Mouse (Mus musculus) lung, postnatal 0 days (tissue): ENCODE results near the gene Rspo4. TPM values are rescaled to one million over a fixed set of nuclear protein-coding genes. Genes with fewer than 3 reads are reported as not detected.

Experiments
- ATAC-seq: fragments of 200-750 bp; cut with Nextera tagmentation; 2 replicates; pipeline ENCODE4 v1.8.0; 2017; ENCODE audit warnings: moderate library complexity
- DNase-seq: peaks from one replicate; pipeline ENCODE4 v3.0.0-alpha.2; 2016; ENCODE audit warnings: low spot score
- H3K27ac ChIP-seq: fragments of 300-500 bp; sonication (generic); 2 replicates; pipeline ENCODE4 v1.5.1; 2014; ENCODE audit warnings: antibody characterized with exemption, mild to moderate bottlenecking, low read length, mixed read lengths
- H3K27me3 ChIP-seq: fragments of 300-500 bp; sonication (generic); replicated peaks from 2 replicates; pipeline ENCODE4 v1.6.1; 2014; ENCODE audit warnings: low read length, mixed read lengths; ENCODE audit not compliant: insufficient read depth
- H3K36me3 ChIP-seq: fragments of 300-500 bp; sonication (generic); 2 replicates; pipeline ENCODE4 v1.6.1; 2014; ENCODE audit warnings: low read length, mixed read lengths; ENCODE audit not compliant: insufficient read depth
- H3K4me1 ChIP-seq: fragments of 300-500 bp; sonication (generic); 2 replicates; pipeline ENCODE4 v1.6.1; 2014; ENCODE audit warnings: antibody characterized with exemption, low read depth, low read length, mixed read lengths; ENCODE audit not compliant: insufficient read depth
- H3K4me2 ChIP-seq: fragments of 300-500 bp; sonication (generic); replicated peaks from 2 replicates; pipeline ENCODE4 v1.6.1; 2014; ENCODE audit warnings: low read depth, mild to moderate bottlenecking, low read length, moderate library complexity, mixed read lengths
- H3K4me3 ChIP-seq: fragments of 300-500 bp; sonication (generic); 2 replicates; pipeline ENCODE4 v1.5.1; 2014; ENCODE audit warnings: low read depth, low read length
- H3K9ac ChIP-seq: fragments of 300-500 bp; sonication (generic); replicated peaks from 2 replicates; pipeline ENCODE4 v1.6.1; 2014; ENCODE audit warnings: low read depth, mild to moderate bottlenecking
- H3K9me3 ChIP-seq: fragments of 300-500 bp; sonication (generic); 2 replicates; pipeline ENCODE4 v1.6.1; 2016; ENCODE audit warnings: low read length, mixed read lengths
- CTCF ChIP-seq: IDR thresholded peaks from 2 replicates; pipeline ENCODE4 v1.5.1; 2016; ENCODE audit warnings: antibody characterized with exemption, mild to moderate bottlenecking
- EP300 ChIP-seq: IDR thresholded peaks from 2 replicates; pipeline ENCODE4 v1.6.1; 2016; ENCODE audit warnings: antibody characterized with exemption, mild to moderate bottlenecking, control low read depth
- whole genome bisulfite sequencing: fragments of 180-500 bp; shearing (Covaris S2); extraction: QIAGEN DNeasy Blood & Tissue Kit; methylation state at CpG from one replicate; pipeline ENCODE4 v1.1.7; 2014; 5-methylcytosine and 5-hydroxymethylcytosine counted together
- polyA plus RNA-seq: library from polyadenylated mRNA; unstranded; fragments of >200 nt; fragmentation: Nextera tagmentation; extraction: Ambion mirVana; gene quantifications from 2 replicates; pipeline ENCODE4 v1.2.1, GENCODE M21; 2015

Rspo4 gene
- polyA plus RNA-seq, 1 experiment from 2014 or later: 2.6 TPM

- no peaks in the 10 kb centered on the region for H3K36me3 ChIP-seq
- H3K9ac ChIP-seq: no peak overlapping the region
- ATAC-seq: no peak
Measured at GRCm38 (mm10) chr2:151874551-151874950, 31.8 kb downstream of the Rspo4 start.

GRCm38 (mm10) chr2:151876012-151876485, 33.3 kb downstream of the Rspo4 start:
- Histone ChIP-seq H3K27me3 (no peaks in the 10 kb centered on the region), H3K36me3 (no peaks in the 10 kb centered on the region), H3K4me1 (no peaks in the 10 kb centered on the region), H3K9ac (no peak overlapping the region), H3K4me2 (no peak overlapping the region), H3K4me3 (no peak overlapping the region), H3K9me3 (no peaks in the 10 kb centered on the region), H3K27ac (no peak overlapping the region)
- ATAC-seq: peak; percentile 66
- WGBS: 14% methylated on average over 8 of the region's 8 CpGs
- DNase-seq: peak; percentile 65
- TF ChIP-seq EP300 (no peak), CTCF (peak; percentile 94)

More at GRCm38 (mm10) chr2:151874551-151874950, 31.8 kb downstream of the Rspo4 start:
- H3K4me1 ChIP-seq: no peaks in the 10 kb centered on the region
- H3K4me3 ChIP-seq: no peak overlapping the region
- no peak overlapping the region for H3K4me2 ChIP-seq
- H3K27me3 ChIP-seq: no peaks in the 10 kb centered on the region
- peak; percentile 31 for DNase-seq
- TF ChIP-seq EP300 (no peak), CTCF (peak; percentile 49)
- no peaks in the 10 kb centered on the region for H3K9me3 ChIP-seq
- H3K27ac ChIP-seq: no peak overlapping the region

GRCm38 (mm10) chr2:151878645-151879044, 35.9 kb downstream of the Rspo4 start:
- Histone ChIP-seq H3K36me3 (no peaks in the 10 kb centered on the region), H3K9ac (no peak overlapping the region), H3K4me1 (no peaks in the 10 kb centered on the region), H3K27ac (no peak overlapping the region), H3K4me3 (no peak overlapping the region), H3K9me3 (no peaks in the 10 kb centered on the region), H3K4me2 (no peak overlapping the region), H3K27me3 (no peaks in the 10 kb centered on the region)
- 68% methylated on average over 3 of the region's 3 CpGs for WGBS
- no peak for DNase-seq
- TF ChIP-seq EP300 (no peak), CTCF (no peak)
- ATAC-seq: no peak

DNA sequence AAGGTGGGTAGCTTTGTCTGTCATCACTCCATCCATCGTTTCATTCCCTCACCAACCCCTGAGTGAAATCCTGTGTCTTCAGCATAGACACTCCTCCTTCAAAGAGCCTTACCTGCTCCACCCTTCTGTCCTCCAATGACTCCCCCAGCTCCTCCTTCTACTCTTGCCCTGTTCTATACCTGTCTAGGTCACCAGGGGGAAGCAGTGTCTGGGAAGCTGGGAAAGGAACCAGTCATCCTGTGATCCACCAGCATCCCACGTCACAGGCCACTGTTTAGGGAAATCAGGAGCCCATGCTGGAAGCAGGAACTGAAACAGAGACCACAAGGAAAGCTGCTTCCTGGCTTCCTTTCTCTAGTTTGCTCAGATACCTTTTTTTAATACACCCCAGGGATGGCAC, 37.0 kb downstream of the Rspo4 start:
- DNase-seq (no peak), ATAC-seq (no peak)
- H3K9ac ChIP-seq: no peak overlapping the region
- H3K27me3 ChIP-seq: no peaks in the 10 kb centered on the region
- H3K9me3 ChIP-seq: no peaks in the 10 kb centered on the region
- no peaks in the 10 kb centered on the region for H3K36me3 ChIP-seq
- no peak overlapping the region for H3K4me2 ChIP-seq
- WGBS: 38% methylated on average over 2 of the region's 2 CpGs
- no peak for TF ChIP-seq EP300
- TF ChIP-seq CTCF: no peak; the same call in 1 of the 2 replicates
- no peak overlapping the region for H3K4me3 ChIP-seq
- no peak overlapping the region for H3K27ac ChIP-seq
- no peaks in the 10 kb centered on the region for H3K4me1 ChIP-seq

DNA sequence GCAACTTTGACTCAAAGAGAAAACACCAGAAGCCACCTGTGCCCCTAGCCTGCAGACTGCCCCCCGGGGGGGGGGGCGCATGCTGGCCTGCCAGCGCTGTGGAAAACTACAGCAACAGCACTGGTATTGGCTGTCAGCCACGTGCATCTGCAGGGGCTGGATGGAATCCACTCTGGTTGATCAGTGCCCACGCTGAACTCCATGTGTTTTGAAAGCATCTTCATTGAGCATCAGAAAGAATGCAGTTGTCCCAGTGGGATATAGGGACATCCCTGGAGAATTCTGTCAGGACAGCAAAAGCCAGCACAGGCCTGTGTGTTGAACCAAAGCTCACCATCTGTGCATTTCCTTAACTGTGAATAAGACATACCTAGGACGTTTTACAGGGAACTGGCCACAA, 48.3 kb downstream of the Rspo4 start:
- no peak for ATAC-seq
- Histone ChIP-seq H3K36me3 (no peaks in the 10 kb centered on the region), H3K9ac (no peak overlapping the region), H3K27ac (no peak overlapping the region), H3K4me2 (no peak overlapping the region), H3K27me3 (no peaks in the 10 kb centered on the region), H3K9me3 (no peaks in the 10 kb centered on the region), H3K4me1 (no peaks in the 10 kb centered on the region), H3K4me3 (no peak overlapping the region)
- 58% methylated on average over 6 of the region's 6 CpGs for WGBS
- DNase-seq: no peak
- TF ChIP-seq CTCF (no peak), EP300 (no peak)

DNA sequence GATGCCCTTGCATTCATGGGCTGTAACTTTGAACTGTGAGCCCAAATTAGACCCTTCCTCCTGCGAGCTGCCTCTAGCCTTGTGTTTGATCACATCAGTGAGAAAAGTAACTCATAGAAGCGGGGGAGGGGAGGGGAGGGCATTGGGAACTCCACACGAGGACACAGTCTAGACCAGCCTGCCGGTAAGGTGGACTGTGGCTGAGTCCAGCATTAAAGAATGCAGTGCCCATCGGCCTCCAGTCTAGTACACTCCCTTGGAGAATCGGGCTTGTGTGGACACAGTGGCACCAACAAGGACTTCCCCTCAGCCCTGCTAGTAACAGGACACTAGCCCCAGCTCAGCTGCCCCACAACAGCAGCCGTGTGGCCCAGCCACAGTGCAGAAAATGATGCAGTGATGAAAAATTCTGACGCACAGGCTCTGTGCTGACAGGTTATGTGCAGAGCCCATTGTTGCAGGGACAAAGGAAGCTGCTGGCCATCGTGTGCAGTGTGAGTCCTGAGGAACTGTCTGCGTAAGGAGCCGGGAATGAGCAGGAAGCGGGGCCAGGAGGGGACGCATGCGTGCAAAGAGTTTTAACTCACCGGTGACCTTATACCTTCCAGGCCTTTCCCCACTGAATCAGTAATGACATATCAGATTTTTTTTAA, 50.5 kb downstream of the Rspo4 start:
- no peaks in the 10 kb centered on the region for H3K4me1 ChIP-seq
- H3K36me3 ChIP-seq: no peaks in the 10 kb centered on the region
- TF ChIP-seq CTCF (no peak), EP300 (no peak)
- no peaks in the 10 kb centered on the region for H3K9me3 ChIP-seq
- no peak overlapping the region for H3K27ac ChIP-seq
- 37% methylated on average over 15 of the region's 15 CpGs for WGBS
- no peak overlapping the region for H3K4me2 ChIP-seq
- no peak overlapping the region for H3K4me3 ChIP-seq
- ATAC-seq (no peak), DNase-seq (peak; percentile 7)
- H3K9ac ChIP-seq: no peak overlapping the region
- H3K27me3 ChIP-seq: no peaks in the 10 kb centered on the region
